Mouse (Mus musculus): ENCODE measurements around the gene Arl16. TPM values are rescaled to one million over a fixed set of nuclear protein-coding genes. Genes with fewer than 3 reads are reported as not detected.

Gene Arl16
- polyA plus RNA-seq, 1 experiment, result 24.0 TPM

- H3K27ac ChIP-seq (ENCODE audit: insufficient read depth, low read length), result no peak overlapping the region
- H3K4me3 ChIP-seq (ENCODE audit: insufficient read depth, low read length), result no peak overlapping the region
- TF ChIP-seq CTCF (IDR thresholded peaks at IDR 0.05; ENCODE audit: borderline replicate concordance, insufficient read depth, low read length) (no peak), POLR2A (IDR thresholded peaks at IDR 0.05; ENCODE audit: low read depth, low read length) (no peak)
- H3K4me1 ChIP-seq (ENCODE audit: control insufficient read depth, insufficient read depth, low read length), result no peaks in the 10 kb centered on the region; the same call in 1 of the 2 replicates
Observed at GRCm38 (mm10) chr11:120483448-120483934, 16.1 kb upstream of the Arl16 start.

GRCm38 (mm10) chr11:120472052-120472451 is 4.6 kb upstream of the Arl16 start:
- Histone ChIP-seq H3K4me3 (ENCODE audit: insufficient read depth, low read length) (no peak overlapping the region), H3K4me1 (ENCODE audit: control insufficient read depth, insufficient read depth, low read length) (no peaks in the 10 kb centered on the region), H3K27ac (ENCODE audit: insufficient read depth, low read length) (no peak overlapping the region)
- TF ChIP-seq POLR2A (IDR thresholded peaks at IDR 0.05; ENCODE audit: low read depth, low read length), result no peak
- TF ChIP-seq CTCF (IDR thresholded peaks at IDR 0.05; ENCODE audit: borderline replicate concordance, insufficient read depth, low read length), result no peak

GRCm38 (mm10) chr11:120467736-120468092 is 307 bp upstream of the Arl16 start:
- TF ChIP-seq POLR2A (IDR thresholded peaks at IDR 0.05; ENCODE audit: low read depth, low read length) (no peak), CTCF (IDR thresholded peaks at IDR 0.05; ENCODE audit: borderline replicate concordance, insufficient read depth, low read length) (no peak)
- Histone ChIP-seq H3K4me1 (ENCODE audit: control insufficient read depth, insufficient read depth, low read length) (peaks cover 5% of the 10 kb centered on the region; the same call in 1 of the 2 replicates), H3K4me3 (ENCODE audit: insufficient read depth, low read length) (peak overlapping the region; percentile 88), H3K27ac (ENCODE audit: insufficient read depth, low read length) (no peak overlapping the region)

GRCm38 (mm10) chr11:120465521-120465920 is 1.9 kb downstream of the Arl16 start:
- Histone ChIP-seq H3K4me1 (ENCODE audit: control insufficient read depth, insufficient read depth, low read length) (peaks cover 5% of the 10 kb centered on the region; the same call in 1 of the 2 replicates), H3K27ac (ENCODE audit: insufficient read depth, low read length) (no peak overlapping the region), H3K4me3 (ENCODE audit: insufficient read depth, low read length) (0 out of 2 replicates have a peak overlapping the region, but pooled peaks have one; percentile 7)
- TF ChIP-seq POLR2A (IDR thresholded peaks at IDR 0.05; ENCODE audit: low read depth, low read length) (no peak), CTCF (IDR thresholded peaks at IDR 0.05; ENCODE audit: borderline replicate concordance, insufficient read depth, low read length) (no peak)

DNA sequence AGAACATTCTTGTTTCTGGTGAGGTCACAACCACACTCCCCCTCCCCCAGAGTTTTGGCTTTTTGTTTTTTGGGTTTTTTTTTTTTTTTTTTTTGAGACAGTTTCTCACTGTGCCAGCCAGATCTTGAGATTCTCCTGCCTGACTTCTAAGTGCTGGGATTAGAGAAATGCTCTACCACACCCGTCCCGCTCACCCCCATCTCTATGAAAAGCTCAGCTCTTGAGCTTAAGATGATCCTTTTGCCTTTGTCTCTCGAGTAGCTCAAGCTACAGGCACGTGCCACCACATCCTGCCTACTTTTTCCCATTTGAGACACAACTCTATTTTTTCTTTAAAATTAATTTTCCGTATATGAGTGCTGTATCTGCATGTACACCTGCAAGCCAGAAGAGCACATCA is 3.0 kb downstream of the Arl16 start:
- Histone ChIP-seq H3K4me3 (ENCODE audit: insufficient read depth, low read length) (no peak overlapping the region), H3K4me1 (ENCODE audit: control insufficient read depth, insufficient read depth, low read length) (peaks cover 5% of the 10 kb centered on the region; the same call in 1 of the 2 replicates)
- TF ChIP-seq CTCF (IDR thresholded peaks at IDR 0.05; ENCODE audit: borderline replicate concordance, insufficient read depth, low read length), result no peak
- no peak for TF ChIP-seq POLR2A (IDR thresholded peaks at IDR 0.05; ENCODE audit: low read depth, low read length)

GRCm38 (mm10) chr11:120463536-120463935 is 3.9 kb downstream of the Arl16 start:
- Histone ChIP-seq H3K4me3 (ENCODE audit: insufficient read depth, low read length) (no peak overlapping the region), H3K27ac (ENCODE audit: insufficient read depth, low read length) (no peak overlapping the region), H3K4me1 (ENCODE audit: control insufficient read depth, insufficient read depth, low read length) (peaks cover 5% of the 10 kb centered on the region; the same call in 1 of the 2 replicates)
- TF ChIP-seq POLR2A (IDR thresholded peaks at IDR 0.05; ENCODE audit: low read depth, low read length), result no peak
- TF ChIP-seq CTCF (IDR thresholded peaks at IDR 0.05; ENCODE audit: borderline replicate concordance, insufficient read depth, low read length), result no peak

More for the DNA sequence above, 3.0 kb downstream of the Arl16 start:
- H3K27ac ChIP-seq (ENCODE audit: insufficient read depth, low read length), result no peak overlapping the region

GRCm38 (mm10) chr11:120458847-120459597 is 8.4 kb downstream of the Arl16 start:
- no peak for TF ChIP-seq CTCF (IDR thresholded peaks at IDR 0.05; ENCODE audit: borderline replicate concordance, insufficient read depth, low read length)
- no peak for TF ChIP-seq POLR2A (IDR thresholded peaks at IDR 0.05; ENCODE audit: low read depth, low read length)
- no peaks in the 10 kb centered on the region for H3K4me1 ChIP-seq (ENCODE audit: control insufficient read depth, insufficient read depth, low read length)
- H3K27ac ChIP-seq (ENCODE audit: insufficient read depth, low read length), result no peak overlapping the region
- H3K4me3 ChIP-seq (ENCODE audit: insufficient read depth, low read length), result peak overlapping the region; percentile 83

GRCm38 (mm10) chr11:120457772-120458751 is 9.3 kb downstream of the Arl16 start, which contains the start of the genes Oxld1 and Ccdc137:
Gene Oxld1, minus strand, starts transcription at chr11:120458068.
Gene Ccdc137, plus strand, starts transcription at chr11:120458115.
- TF ChIP-seq CTCF (IDR thresholded peaks at IDR 0.05; ENCODE audit: borderline replicate concordance, insufficient read depth, low read length), result no peak
- peak; percentile 84 for TF ChIP-seq POLR2A (IDR thresholded peaks at IDR 0.05; ENCODE audit: low read depth, low read length)
- Histone ChIP-seq H3K4me3 (ENCODE audit: insufficient read depth, low read length) (peak within 1 kb of the TSS; percentile 83), H3K4me1 (ENCODE audit: control insufficient read depth, insufficient read depth, low read length) (no peaks in the 10 kb centered on the region), H3K27ac (ENCODE audit: insufficient read depth, low read length) (peak within 1 kb of the TSS; percentile 16)

DNA sequence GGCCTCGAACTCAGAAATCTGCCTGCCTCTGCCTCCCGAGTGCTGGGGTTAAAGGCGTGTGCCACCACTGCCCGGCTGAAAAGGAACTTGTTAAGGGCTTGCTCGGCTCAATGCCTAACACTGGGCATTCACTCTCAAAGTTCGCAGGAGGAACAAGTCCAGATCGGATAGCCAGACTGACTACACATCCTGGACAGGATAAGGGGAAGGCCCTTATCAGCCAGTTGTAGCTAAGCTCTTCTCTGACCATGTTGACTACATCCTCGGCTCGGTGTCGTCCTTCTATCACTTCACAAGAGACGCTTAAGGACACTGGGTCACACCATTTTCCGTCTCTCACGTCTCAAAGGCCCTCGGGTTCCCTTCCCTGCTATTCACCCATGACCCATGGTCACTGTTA is 10.0 kb downstream of the Arl16 start:
- TF ChIP-seq CTCF (IDR thresholded peaks at IDR 0.05; ENCODE audit: borderline replicate concordance, insufficient read depth, low read length) (no peak), POLR2A (IDR thresholded peaks at IDR 0.05; ENCODE audit: low read depth, low read length) (peak; percentile 14; the same call in 1 of the 2 replicates)
- H3K27ac ChIP-seq (ENCODE audit: insufficient read depth, low read length), result peak overlapping the region; percentile 16
- peak overlapping the region; percentile 83 for H3K4me3 ChIP-seq (ENCODE audit: insufficient read depth, low read length)
- no peaks in the 10 kb centered on the region for H3K4me1 ChIP-seq (ENCODE audit: control insufficient read depth, insufficient read depth, low read length)

Measured in embryonic fibroblast, embryonic 13.5 days (primary cell).